Mouse (Mus musculus) ES-E14 (cell line): ENCODE results near the gene Gm136.

Source experiments
- CHD2 ChIP-seq: IDR thresholded peaks from 2 replicates; pipeline ENCODE4 v1.6.1; 2014; ENCODE audit warnings: mild to moderate bottlenecking, low read depth, low read length, inconsistent platforms
- HCFC1 ChIP-seq: IDR thresholded peaks from 2 replicates; pipeline ENCODE4 v1.6.1; 2012; ENCODE audit warnings: low read length, inconsistent platforms, borderline replicate concordance; ENCODE audit not compliant: insufficient read depth
- MAFK ChIP-seq: IDR thresholded peaks from 2 replicates; pipeline ENCODE4 v1.6.1; 2014; ENCODE audit warnings: mild to moderate bottlenecking, low read depth, low read length, inconsistent platforms; ENCODE audit not compliant: insufficient read depth
- ZC3H11A ChIP-seq: IDR thresholded peaks from 2 replicates; pipeline ENCODE4 v1.6.1; 2012; ENCODE audit warnings: low read depth, mild to moderate bottlenecking, inconsistent platforms, low read length, borderline replicate concordance
- ZNF384 ChIP-seq: IDR thresholded peaks from 2 replicates; pipeline ENCODE4 v1.6.1; 2012; ENCODE audit warnings: low read depth, low read length, inconsistent platforms

- TF ChIP-seq CHD2 (no peak), MAFK (no peak), ZC3H11A (no peak), ZNF384 (no peak), HCFC1 (no peak)
These were observed 36.6 kb downstream of the Gm136 start for GRCm38 (mm10) chr4:34719421-34719820.
